Mouse (Mus musculus) forebrain, embryonic 16.5 days (tissue): ENCODE measurements at regions not wholly inside any gene's neighbourhood (a gene's known extent, or its start where the extent isn't known, plus 50 kb on each side); places are given as distances from the start of the nearest gene placed in this dataset.
A peak's percentile ranks its signal among the peaks of the same experiment; 100 is the strongest.

ENCODE experiments used
- ATAC-seq: fragments of 200-750 bp; cut with Nextera tagmentation; 2 replicates; pipeline ENCODE4 v1.8.0; 2017; ENCODE audit warnings: mild to moderate bottlenecking, moderate library complexity
- H3K27ac ChIP-seq: fragments of 300-500 bp; sonication (generic); 2 replicates; pipeline ENCODE4 v1.5.1; 2014; ENCODE audit warnings: low read length, control low read depth
- H3K27me3 ChIP-seq: fragments of 300-500 bp; sonication (generic); replicated peaks from 2 replicates; pipeline ENCODE4 v1.6.1; 2014; ENCODE audit warnings: low read length; ENCODE audit not compliant: control insufficient read depth, insufficient read depth
- H3K36me3 ChIP-seq: fragments of 300-500 bp; sonication (generic); 2 replicates; pipeline ENCODE4 v1.6.1; 2014; ENCODE audit not compliant: control insufficient read depth, insufficient read depth
- H3K4me1 ChIP-seq: fragments of 300-500 bp; sonication (generic); replicated peaks from 2 replicates; pipeline ENCODE4 v1.6.1; 2014; ENCODE audit warnings: low read length; ENCODE audit not compliant: control insufficient read depth, insufficient read depth
- H3K4me2 ChIP-seq: fragments of 300-500 bp; sonication (generic); 2 replicates; pipeline ENCODE4 v1.6.1; 2014; ENCODE audit warnings: mild to moderate bottlenecking, low read length, control low read depth
- H3K4me3 ChIP-seq: fragments of 300-500 bp; sonication (generic); replicated peaks from 2 replicates; pipeline ENCODE4 v1.5.1; 2014; ENCODE audit warnings: mild to moderate bottlenecking, low read length, control low read depth
- H3K9ac ChIP-seq: fragments of 300-500 bp; sonication (generic); replicated peaks from 2 replicates; pipeline ENCODE4 v1.6.1; 2014; ENCODE audit warnings: low read depth, low read length, control low read depth
- H3K9me3 ChIP-seq: fragments of 300-500 bp; sonication (generic); 2 replicates; pipeline ENCODE4 v1.6.1; 2016; ENCODE audit warnings: low read length; ENCODE audit not compliant: control insufficient read depth
- WGBS: fragments of 180-500 bp; shearing (Covaris S2); extraction: QIAGEN DNeasy Blood & Tissue Kit; methylation state at CpG from one replicate; pipeline ENCODE4 v1.1.7; 2014; 5-methylcytosine and 5-hydroxymethylcytosine counted together

GRCm38 (mm10) chr9:113029091-113029490 is 679.0 kb downstream of the Pdcd6ip start:
- 91% methylated on average over 4 of the region's 4 CpGs for WGBS
- Histone ChIP-seq H3K4me2 (no peak overlapping the region), H3K9ac (no peak overlapping the region), H3K27ac (no peak overlapping the region), H3K9me3 (no peaks in the 10 kb centered on the region), H3K36me3 (no peaks in the 10 kb centered on the region), H3K4me1 (no peaks in the 10 kb centered on the region), H3K27me3 (no peaks in the 10 kb centered on the region), H3K4me3 (no peak overlapping the region)
- no peak for ATAC-seq

GRCm38 (mm10) chr9:113026904-113027193 is 681.2 kb downstream of the Pdcd6ip start:
- Histone ChIP-seq H3K9me3 (no peaks in the 10 kb centered on the region), H3K27ac (no peak overlapping the region), H3K4me3 (no peak overlapping the region), H3K4me2 (no peak overlapping the region), H3K4me1 (no peaks in the 10 kb centered on the region), H3K27me3 (no peaks in the 10 kb centered on the region), H3K9ac (no peak overlapping the region), H3K36me3 (no peaks in the 10 kb centered on the region)
- ATAC-seq: no peak
- 92% methylated on average over 4 of the region's 4 CpGs for WGBS

GRCm38 (mm10) chr9:113026096-113026903 is 681.8 kb downstream of the Pdcd6ip start:
- H3K4me1 ChIP-seq: no peaks in the 10 kb centered on the region
- no peak overlapping the region for H3K4me2 ChIP-seq
- no peaks in the 10 kb centered on the region for H3K9me3 ChIP-seq
- H3K4me3 ChIP-seq: no peak overlapping the region
- no peak overlapping the region for H3K27ac ChIP-seq
- no peak overlapping the region for H3K9ac ChIP-seq
- no peaks in the 10 kb centered on the region for H3K36me3 ChIP-seq
- 56% methylated on average over 4 of the region's 4 CpGs for WGBS
- no peak for ATAC-seq
- H3K27me3 ChIP-seq: no peaks in the 10 kb centered on the region

GRCm38 (mm10) chr9:113021866-113022645 is 686.0 kb downstream of the Pdcd6ip start:
- no peak overlapping the region for H3K27ac ChIP-seq
- peaks cover 5% of the 10 kb centered on the region for H3K4me1 ChIP-seq
- H3K9me3 ChIP-seq: no peaks in the 10 kb centered on the region
- no peak overlapping the region for H3K4me3 ChIP-seq
- no peaks in the 10 kb centered on the region for H3K36me3 ChIP-seq
- no peaks in the 10 kb centered on the region for H3K27me3 ChIP-seq
- ATAC-seq: no peak
- no peak overlapping the region for H3K9ac ChIP-seq
- 66% methylated on average over 6 of the region's 6 CpGs for WGBS
- H3K4me2 ChIP-seq: no peak overlapping the region

- H3K27me3 ChIP-seq: no peaks in the 10 kb centered on the region
- ATAC-seq: no peak
- H3K9ac ChIP-seq: no peak overlapping the region
- peaks cover 5% of the 10 kb centered on the region for H3K4me1 ChIP-seq
- H3K4me2 ChIP-seq: no peak overlapping the region
- no peaks in the 10 kb centered on the region for H3K9me3 ChIP-seq
- no peaks in the 10 kb centered on the region for H3K36me3 ChIP-seq
- 55% methylated on average over 6 of the region's 6 CpGs for WGBS
- H3K27ac ChIP-seq: peak overlapping the region; percentile 49
- H3K4me3 ChIP-seq: no peak overlapping the region
Measured at GRCm38 (mm10) chr9:113019576-113019975, 688.5 kb downstream of the Pdcd6ip start.

GRCm38 (mm10) chr9:113008106-113008505 is 700.0 kb downstream of the Pdcd6ip start:
- no peak overlapping the region for H3K9ac ChIP-seq
- 82% methylated on average over 4 of the region's 4 CpGs for WGBS

GRCm38 (mm10) chr9:112996204-112996603 is 711.9 kb downstream of the Pdcd6ip start:
- no peak overlapping the region for H3K27ac ChIP-seq
- no peaks in the 10 kb centered on the region for H3K36me3 ChIP-seq
- H3K4me3 ChIP-seq: no peak overlapping the region
- no peak overlapping the region for H3K9ac ChIP-seq
- ATAC-seq: no peak
- H3K27me3 ChIP-seq: no peaks in the 10 kb centered on the region
- H3K4me1 ChIP-seq: no peaks in the 10 kb centered on the region
- H3K9me3 ChIP-seq: no peaks in the 10 kb centered on the region
- no peak overlapping the region for H3K4me2 ChIP-seq
- 87% methylated on average over 1 of the region's 1 CpGs for WGBS

More at GRCm38 (mm10) chr9:113008106-113008505, 700.0 kb downstream of the Pdcd6ip start:
- Histone ChIP-seq H3K4me3 (no peak overlapping the region), H3K27me3 (no peaks in the 10 kb centered on the region), H3K4me2 (no peak overlapping the region), H3K9me3 (no peaks in the 10 kb centered on the region), H3K27ac (no peak overlapping the region), H3K36me3 (no peaks in the 10 kb centered on the region), H3K4me1 (no peaks in the 10 kb centered on the region)
- no peak for ATAC-seq

- no peak for ATAC-seq
- Histone ChIP-seq H3K27me3 (no peaks in the 10 kb centered on the region), H3K4me1 (no peaks in the 10 kb centered on the region), H3K4me2 (no peak overlapping the region), H3K36me3 (no peaks in the 10 kb centered on the region), H3K27ac (no peak overlapping the region), H3K9ac (no peak overlapping the region), H3K4me3 (no peak overlapping the region), H3K9me3 (no peaks in the 10 kb centered on the region)
- WGBS: 68% methylated on average over 4 of the region's 4 CpGs
Measured at GRCm38 (mm10) chr9:112994774-112995173, 713.3 kb downstream of the Pdcd6ip start.

- Histone ChIP-seq H3K27me3 (no peaks in the 10 kb centered on the region), H3K4me2 (no peak overlapping the region), H3K9ac (no peak overlapping the region), H3K36me3 (no peaks in the 10 kb centered on the region), H3K27ac (no peak overlapping the region), H3K9me3 (no peaks in the 10 kb centered on the region), H3K4me1 (no peaks in the 10 kb centered on the region), H3K4me3 (no peak overlapping the region)
- 91% methylated on average over 2 of the region's 2 CpGs for WGBS
- ATAC-seq: no peak
Measured at GRCm38 (mm10) chr9:112993627-112994026, 714.4 kb downstream of the Pdcd6ip start.
